Mouse (Mus musculus): ENCODE results near the gene Haus5.

DNA sequence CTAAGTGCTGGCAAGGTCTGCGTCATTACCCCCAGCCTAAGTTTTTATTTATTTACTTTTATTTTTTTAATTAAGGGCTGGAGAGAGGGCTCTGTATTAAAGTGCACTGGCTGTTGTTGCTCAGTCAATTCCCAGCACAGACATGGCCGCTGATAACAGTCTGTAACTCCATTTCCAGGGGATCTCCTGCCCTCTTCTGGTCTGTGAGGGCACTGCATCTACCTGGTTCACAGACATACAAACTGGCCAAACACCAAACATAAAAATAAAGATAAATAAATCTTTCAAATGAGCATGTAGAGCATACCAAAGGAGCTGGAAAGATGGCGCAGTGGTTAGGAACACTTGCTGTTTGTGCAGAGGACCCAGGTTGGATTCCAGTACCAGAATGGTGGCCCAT, 45.6 kb downstream of the Haus5 start:
- TF ChIP-seq POLR2A (IDR thresholded peaks at IDR 0.05; ENCODE audit: low read depth, low read length) (no peak), ZMIZ1 (IDR thresholded peaks at IDR 0.05; ENCODE audit: low read depth, low read length) (no peak), ZKSCAN1 (IDR thresholded peaks at IDR 0.05; ENCODE audit: borderline replicate concordance, low read depth, low read length) (no peak), CHD1 (IDR thresholded peaks at IDR 0.05; ENCODE audit: low read depth, low read length) (no peak), ZC3H11A (IDR thresholded peaks at IDR 0.05; ENCODE audit: low read depth, low read length) (no peak), TCF12 (IDR thresholded peaks at IDR 0.05; ENCODE audit: low read depth, low read length) (no peak), CTCF (conservative IDR thresholded peaks at IDR 0.05 in 1 of 2, IDR thresholded peaks at IDR 0.05 in 1 of 2; ENCODE audit: low read depth in 2 of 2, low read length in 2 of 2) (peak; percentile 56 to 67), MYC (IDR thresholded peaks at IDR 0.05; ENCODE audit: low read depth, low read length) (no peak), GABPA (IDR thresholded peaks at IDR 0.05; ENCODE audit: insufficient replicate concordance, low read depth, low read length) (no peak), TBP (conservative IDR thresholded peaks at IDR 0.05; ENCODE audit: low read depth, low read length) (no peak)

Data from CH12.LX (cell line).